Mouse (Mus musculus) spleen, adult 10 weeks (tissue): ENCODE measurements around the gene Gm428. TPM values are rescaled to one million over a fixed set of nuclear protein-coding genes. Genes with fewer than 3 reads are reported as not detected.

Experiments
- polyA plus RNA-seq: library from polyadenylated mRNA; stranded (reverse); fragments of 350-450 nt; fragmentation: Illumina TruSeq; extraction: RNeasy Lipid Tissue Mini Kit (QIAGEN cat#74804); gene quantifications from one replicate; pipeline ENCODE4 v1.2.3, GENCODE M21; 2015; ENCODE audit warnings: low replicate concordance; ENCODE audit not compliant: insufficient read depth

The Gm428 gene
- polyA plus RNA-seq: not detected

DNA sequence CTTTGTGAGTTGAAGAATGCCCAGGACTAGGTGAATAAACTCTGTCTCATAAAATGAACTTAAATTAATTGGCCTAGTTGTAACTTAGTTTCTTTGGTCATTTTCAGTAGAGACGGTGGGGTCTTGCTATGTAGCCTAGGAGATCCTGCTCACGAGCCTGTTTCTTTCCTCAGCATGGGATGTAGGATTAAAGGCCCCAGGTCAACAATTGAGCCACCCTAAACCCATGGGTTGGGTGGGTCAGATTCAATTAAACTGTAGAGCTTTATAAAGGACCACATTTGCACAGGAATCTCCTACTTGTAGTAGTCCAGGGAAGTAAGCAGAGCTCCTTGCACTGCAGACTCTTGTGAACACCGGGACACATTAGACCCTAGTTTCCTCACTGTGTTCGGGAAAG is at the start of gene Gm428:
Gm428 (plus strand) TSS at position 301 of the 400 bp plus-strand sequence.

GRCm38 (mm10) chr4:73637821-73638220 is 45.5 kb upstream of the Gm428 start, which contains the start of gene Gm11236:
Gm11236 (plus strand) TSS chr4:73638121.

GRCm38 (mm10) chr4:73668054-73668453 is 15.3 kb upstream of the Gm428 start, which contains the start of gene Gm11239:
Gm11239 (plus strand) TSS chr4:73668354.

Other genes with a start within 250 kb of the Gm428 start
- not detected for gene Gm11238, start 75.6 kb upstream of the Gm428 start, polyA plus RNA-seq
- gene Gm11237, start 60.5 kb upstream of the Gm428 start, polyA plus RNA-seq: not detected
- not detected for gene Gm11236, start 45.4 kb upstream of the Gm428 start, polyA plus RNA-seq
- gene Gm11239, start 15.2 kb upstream of the Gm428 start, polyA plus RNA-seq: not detected
- 0.04 TPM for gene Rasef, start 107.5 kb downstream of the Gm428 start, polyA plus RNA-seq
- not detected for gene Gm11758, start 192.8 kb downstream of the Gm428 start, polyA plus RNA-seq
- gene Gm11757, start 207.6 kb downstream of the Gm428 start, polyA plus RNA-seq: not detected
- not detected for gene Gm13871, start 222.4 kb downstream of the Gm428 start, polyA plus RNA-seq
- gene Gm11756, start 237.2 kb downstream of the Gm428 start, polyA plus RNA-seq: not detected